Mouse (Mus musculus) bone marrow macrophage, adult 2 months (primary cell): ENCODE results near the gene Qpctl.

Source experiments
- CTCF ChIP-seq: IDR thresholded peaks from 2 replicates; pipeline ENCODE4 v1.5.1; 2012; ENCODE audit warnings: low read depth, mild to moderate bottlenecking, low read length, moderate library complexity
- POLR2A ChIP-seq: IDR thresholded peaks from 2 replicates; pipeline ENCODE4 v1.6.1; 2012; ENCODE audit warnings: mild to moderate bottlenecking, low read depth, low read length, borderline replicate concordance

- no peak for TF ChIP-seq POLR2A
- TF ChIP-seq CTCF: no peak
These were observed 54.6 kb downstream of the Qpctl start, which contains the start of gene Six5 for GRCm38 (mm10) chr7:19094471-19094825.
